Mouse (Mus musculus): Measurements from ENCODE around the gene Golga2.
A peak's percentile ranks its signal among the peaks of the same experiment; 100 is the strongest.
"Not testable (repeated sequence)": the region's sequence is repeated elsewhere in the genome, so short reads cannot be mapped to it uniquely, and the experiment has no call there.

Golga2 gene

GRCm38 (mm10) chr2:32289578-32289977 lies 2.4 kb downstream of the Golga2 start:
- DNase-seq: no peak

DNA sequence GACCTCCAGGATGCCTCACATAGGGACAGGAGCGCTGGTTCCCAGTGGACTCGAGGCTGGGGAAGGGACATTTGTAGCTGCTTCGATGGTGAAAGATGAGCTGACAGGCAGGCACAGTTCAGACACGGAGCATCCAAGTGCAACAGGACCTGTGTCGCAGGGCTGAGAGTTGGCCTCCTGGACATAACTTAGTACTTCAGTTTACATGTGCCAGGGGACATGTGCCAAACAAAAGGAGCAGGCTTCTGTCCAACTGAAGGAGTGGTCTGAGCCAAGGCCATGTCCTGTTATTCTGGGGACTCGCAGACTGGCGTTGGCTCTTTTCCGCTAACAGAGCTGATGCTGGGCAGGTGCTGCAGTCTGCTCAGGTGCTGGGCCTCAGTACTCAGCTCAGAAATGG lies 7.2 kb downstream of the Golga2 start:
- no peak for DNase-seq

DNA sequence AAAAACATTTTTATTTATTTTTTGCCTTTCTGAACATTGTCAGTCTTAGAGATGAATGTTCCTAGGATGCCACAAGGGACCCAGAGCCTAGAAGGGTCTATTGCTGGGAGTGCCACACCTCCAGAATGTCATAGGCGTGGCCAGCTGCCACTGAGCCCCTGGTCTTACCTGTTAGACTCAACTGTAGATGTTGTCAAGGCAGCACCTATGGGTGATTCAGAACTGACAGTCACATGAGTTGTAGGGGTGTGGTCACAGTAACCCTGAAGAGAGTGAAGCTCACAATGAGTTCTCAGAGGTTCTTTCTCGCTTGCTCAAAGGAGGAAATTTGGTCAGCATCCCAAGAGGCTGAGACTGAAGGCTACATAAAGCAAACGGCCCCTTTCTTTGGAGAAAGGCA lies 8.1 kb downstream of the Golga2 start:
- no peak for DNase-seq

DNA sequence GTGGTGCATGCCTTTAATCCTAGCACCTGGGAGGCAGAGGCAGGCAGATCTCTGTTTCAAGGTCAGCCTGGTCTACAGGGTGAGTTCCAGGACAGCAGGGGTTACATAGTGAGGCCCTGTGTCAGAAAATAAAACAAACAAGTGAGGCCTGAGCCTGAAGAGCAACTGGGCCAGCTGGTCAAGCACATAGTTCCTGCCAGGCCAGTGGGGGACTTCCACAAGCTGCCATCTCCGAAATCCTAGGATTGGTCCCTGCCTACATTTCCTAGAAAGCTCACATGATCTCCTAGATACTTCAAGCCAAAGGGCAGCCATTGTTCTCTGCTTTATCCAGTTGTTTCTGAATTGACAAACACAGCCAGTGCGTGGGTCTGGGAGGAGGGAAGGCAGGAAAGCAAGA lies 8.7 kb downstream of the Golga2 start:
- DNase-seq: not testable (repeated sequence)

- DNase-seq: no peak
Measured at GRCm38 (mm10) chr2:32299469-32299868, 12.3 kb downstream of the Golga2 start.

- no peak for DNase-seq
Measured at GRCm38 (mm10) chr2:32302952-32303351, 15.8 kb downstream of the Golga2 start.

- peak; percentile 80 to 84 for DNase-seq
Measured at GRCm38 (mm10) chr2:32304145-32304832, 17.1 kb downstream of the Golga2 start.

GRCm38 (mm10) chr2:32305668-32306067 lies 18.5 kb downstream of the Golga2 start:
- no peak for DNase-seq

DNA sequence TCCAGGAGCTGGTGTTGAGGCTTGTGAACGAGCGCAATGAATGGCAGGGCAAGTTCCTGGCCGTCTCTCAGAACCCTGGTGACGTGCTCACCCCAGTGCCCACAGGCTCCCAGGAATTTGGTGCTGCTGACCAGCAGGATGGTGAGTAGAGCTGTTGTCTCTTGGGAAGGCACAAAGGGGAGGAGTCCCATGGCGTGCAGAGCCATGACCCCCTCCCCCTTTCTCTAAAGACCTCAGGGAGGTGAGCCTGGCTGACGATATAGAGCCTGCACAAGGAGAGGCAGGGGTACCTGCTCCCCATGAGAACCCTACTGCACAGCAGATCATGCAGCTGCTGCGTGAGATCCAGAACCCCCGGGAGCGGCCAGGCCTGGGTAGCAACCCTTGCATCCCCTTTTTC lies 19.0 kb downstream of the Golga2 start:
- no peak for DNase-seq

GRCm38 (mm10) chr2:32307247-32307798 lies 20.1 kb downstream of the Golga2 start:
- no peak for DNase-seq

DNA sequence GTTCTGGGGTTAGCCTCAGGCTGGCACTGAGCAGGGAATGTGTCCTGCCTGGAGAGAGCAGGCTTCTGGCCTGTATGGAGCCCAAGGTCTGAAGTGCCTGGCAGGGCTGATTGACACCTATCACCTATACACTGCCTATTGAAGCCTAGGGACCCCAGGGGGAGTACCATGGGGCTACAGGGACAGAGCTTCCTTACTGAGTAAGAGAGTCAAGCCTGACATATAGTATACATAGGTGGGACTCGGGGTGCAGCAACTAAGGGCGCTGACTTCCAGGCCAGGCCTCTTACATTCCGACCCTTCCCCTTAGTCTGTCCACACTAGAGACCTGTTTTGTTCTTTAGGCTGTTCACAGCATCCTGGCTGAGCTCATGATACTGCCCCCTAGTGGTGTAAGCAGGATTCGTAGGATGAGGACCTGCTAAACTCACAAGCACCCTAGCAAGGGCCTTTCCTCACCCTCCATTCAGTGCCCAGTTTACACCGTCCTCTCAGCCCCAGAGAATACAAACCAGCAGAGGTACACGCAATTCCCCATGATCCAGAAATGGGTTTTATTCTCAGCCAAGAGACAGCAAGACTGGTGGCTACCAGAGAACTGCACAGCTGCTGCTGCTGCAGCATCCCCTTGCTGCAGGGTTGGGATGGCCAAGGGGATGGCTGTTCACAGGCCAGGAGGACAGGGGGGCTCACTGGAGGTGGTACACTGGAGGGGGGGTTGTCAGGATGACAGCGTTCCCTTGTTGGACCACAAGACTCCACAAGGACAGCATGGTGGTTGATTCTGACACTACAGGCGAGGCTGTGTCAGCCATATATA lies 21.0 kb downstream of the Golga2 start:
- DNase-seq: peak; percentile 56 to 74

DNA sequence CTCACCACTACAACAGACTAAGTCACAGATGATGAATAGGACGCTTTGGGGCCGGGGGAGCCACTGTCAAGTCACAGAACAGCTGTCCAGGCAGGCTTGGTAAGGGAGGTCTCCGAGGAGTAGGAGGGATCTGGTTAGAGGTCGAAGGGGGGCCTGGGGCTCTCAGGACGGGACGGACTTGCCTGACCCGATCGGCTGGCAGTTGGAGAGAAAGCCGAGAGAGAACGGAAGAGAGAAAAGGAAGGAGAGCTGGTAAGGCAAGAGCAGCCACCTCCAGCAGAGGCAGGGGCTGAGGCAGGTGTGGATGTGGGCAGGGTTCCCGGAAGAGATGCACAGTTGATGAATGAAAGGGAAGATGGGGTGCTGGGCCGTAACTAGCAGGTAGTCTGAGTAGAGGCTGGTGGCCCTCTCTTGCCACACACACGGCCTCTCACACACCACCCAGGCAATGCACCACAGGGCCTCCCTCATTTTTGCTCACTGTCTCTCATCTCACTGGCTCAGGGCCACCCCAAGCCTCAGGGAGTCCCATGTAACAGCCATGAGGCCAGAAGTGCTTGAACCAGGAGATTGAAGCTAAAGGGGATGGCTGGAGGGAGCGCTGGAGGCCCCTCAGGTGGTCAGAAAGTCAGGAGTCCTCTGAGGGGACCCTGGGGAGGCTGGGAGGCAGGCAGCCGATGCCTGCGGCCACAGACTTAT lies 21.8 kb downstream of the Golga2 start:
- no peak for DNase-seq

GRCm38 (mm10) chr2:32310096-32310845 lies 23.1 kb downstream of the Golga2 start:
- no peak for DNase-seq

DNA sequence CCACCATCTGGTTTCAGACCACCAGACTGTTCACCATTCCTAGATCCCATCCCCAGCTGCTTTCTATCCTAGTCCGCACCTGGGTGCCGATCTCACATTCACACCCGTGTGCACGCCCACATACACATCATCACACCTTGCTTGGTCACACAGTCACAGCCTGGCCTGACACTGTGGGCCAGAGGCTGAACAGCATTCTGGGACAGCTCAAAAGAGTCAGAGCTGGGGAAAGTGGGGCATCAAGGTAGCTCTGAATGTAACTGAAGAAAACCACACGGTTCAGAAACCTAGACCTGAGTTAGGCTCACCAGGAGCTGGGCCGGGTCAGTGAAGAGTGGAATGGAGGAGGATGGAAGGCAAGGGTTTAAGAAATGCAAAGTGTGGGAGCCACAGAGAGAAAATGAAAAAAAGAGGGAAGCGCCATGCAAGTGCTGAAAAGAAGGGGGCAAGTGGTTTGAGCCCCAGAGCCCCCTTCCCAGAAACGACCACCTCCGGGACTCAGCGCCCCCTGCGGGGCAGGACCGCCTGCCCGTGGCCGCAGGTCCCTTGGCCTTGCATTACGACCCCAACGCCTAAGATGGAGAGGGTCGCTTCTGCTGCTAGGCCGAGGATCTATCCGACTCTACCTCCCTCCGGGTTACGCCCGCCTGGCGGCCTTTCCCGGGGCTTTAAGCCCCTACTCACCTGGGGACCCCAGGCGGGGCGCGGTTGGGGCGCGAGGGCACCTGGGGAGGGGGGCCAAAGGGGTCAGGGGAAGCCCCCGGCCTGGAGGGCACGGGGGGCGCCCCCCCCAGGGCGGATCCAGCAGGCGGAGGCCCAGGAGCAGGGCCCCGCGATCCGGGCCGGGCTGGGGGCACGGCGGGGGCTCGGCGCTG lies 24.5 kb downstream of the Golga2 start:
- peak in 1 of 2 experiments; percentile 46 for DNase-seq

DNA sequence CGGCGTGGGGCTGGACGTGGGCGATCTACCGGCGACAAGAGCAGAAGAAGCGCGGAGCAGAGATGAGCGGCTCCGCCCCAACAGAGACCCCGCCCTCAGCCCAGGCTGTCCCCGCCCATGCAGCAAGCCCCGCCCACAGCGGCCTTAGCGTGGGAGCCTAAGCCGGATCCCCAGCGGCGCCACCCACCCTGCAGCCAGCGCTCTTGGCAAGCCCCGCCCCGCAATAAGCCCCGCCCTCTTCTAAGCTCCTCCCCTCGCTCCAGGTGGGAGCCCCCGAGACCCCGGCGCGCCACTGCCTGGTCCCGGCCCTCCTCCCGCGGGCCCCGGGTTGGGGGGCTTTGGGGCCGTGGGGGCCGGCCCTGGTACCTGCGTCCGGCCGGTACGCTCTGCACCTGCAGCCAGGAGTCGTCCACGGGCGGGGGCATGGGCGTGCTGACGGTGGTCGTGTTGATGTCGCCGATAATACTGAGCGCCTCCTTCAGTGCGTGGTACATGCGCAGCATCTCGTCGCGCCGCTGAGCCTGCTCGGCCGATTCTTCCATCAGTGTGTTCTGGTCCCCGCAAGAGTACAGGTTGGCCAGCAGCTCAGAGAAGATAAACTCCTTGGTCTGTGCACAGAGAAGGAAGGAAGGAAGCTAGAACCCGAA lies 25.3 kb downstream of the Golga2 start:
- peak; percentile 97 to 98 for DNase-seq

DNA sequence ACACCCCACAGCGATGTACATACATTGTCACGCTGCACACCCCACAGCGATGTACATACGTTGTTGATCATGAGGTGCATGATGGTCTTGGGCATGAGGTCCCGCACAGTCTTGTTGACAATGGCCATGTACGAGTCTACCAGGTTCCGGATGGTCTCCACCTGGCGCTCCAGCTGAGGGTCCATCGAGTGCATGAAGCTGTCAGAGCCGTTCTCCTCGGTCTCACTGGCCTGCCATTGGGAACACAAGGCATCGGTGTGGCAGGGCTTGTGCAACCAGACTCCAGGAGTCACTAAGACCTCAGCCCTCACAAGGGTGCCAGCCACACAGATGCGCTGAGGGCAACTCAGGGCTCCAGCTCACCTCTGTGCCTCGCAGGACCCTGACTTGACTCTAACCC lies 27.6 kb downstream of the Golga2 start:
- no peak for DNase-seq

GRCm38 (mm10) chr2:32315751-32316150 lies 28.6 kb downstream of the Golga2 start:
- peak; percentile 46 to 60 for DNase-seq

DNA sequence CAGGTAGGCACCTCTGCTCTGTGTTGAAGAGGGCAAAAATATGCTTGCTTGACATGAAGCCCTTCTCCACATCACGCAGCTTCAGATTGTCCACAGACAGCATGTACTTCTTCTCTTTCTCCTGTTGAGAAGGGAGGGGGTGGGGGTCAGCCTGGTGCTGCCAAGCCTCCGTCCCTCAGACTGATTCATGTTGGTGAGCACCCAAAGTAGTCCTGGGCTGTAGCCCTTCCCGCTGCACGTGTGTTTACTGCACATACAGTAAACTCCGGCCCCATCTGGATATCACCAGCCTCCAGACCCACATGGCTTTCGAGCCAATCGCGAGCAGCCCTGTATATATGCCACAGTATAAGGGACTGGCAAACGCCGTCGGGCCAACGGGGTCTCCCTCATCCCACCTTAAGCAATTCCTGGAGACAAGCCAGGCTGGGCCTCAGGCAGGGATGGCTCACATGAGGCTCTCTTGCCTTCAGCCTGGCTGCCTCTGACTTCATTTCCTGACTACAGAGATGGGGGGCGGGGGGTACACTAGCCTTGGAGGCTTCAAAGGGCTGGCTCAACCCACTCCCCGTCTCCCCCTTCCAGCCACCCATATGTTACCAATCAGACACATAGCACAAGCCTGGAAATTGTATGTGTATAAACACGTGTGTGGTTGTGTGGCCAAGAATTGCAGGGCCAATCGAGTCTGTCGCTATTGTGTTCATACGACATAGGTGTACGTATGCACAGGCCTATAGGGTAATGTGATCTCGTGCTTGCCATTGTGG lies 29.9 kb downstream of the Golga2 start:
- peak; percentile 52 to 67 for DNase-seq

DNA sequence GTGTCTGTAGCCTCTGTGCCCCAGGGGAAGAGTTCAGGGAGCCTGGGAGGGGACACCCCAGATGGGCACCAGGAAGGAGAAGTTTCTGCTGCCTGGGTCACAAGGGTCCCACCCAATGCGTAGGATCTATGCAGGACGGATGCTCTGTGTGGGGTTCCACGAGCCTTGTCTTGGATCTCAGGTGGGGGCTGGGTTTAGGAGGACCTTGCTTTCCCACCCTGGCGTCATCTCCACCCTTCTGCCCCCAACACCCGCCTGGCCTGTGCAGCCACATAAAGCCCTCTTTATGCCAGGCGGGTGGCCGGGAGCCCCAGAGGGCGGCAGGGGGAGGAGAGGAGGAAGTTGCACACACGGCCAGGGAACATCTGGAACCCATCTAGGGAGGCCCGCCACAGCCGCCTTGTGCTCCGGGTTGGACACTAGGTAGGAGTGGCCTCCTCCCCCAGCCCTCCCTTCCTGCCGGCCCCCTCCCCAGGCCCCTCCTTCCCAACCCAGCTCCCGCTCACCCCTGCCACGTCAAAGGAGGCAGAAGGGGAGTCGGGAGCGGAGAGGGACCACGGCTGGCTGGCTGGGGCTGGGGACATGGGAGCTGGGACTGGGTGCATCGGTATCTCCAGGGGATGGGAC lies 30.7 kb downstream of the Golga2 start:
- peak; percentile 83 to 91 for DNase-seq
